Mouse (Mus musculus): ENCODE data around the gene Ifnl2. TPM values are rescaled to one million over a fixed set of nuclear protein-coding genes. Genes with fewer than 3 reads are reported as not detected.
"Not testable (repeated sequence)": the region's sequence is repeated elsewhere in the genome, so short reads cannot be mapped to it uniquely, and the experiment has no call there.

Gene Ifnl2
- not detected in 2 replicates for polyA plus RNA-seq (2015; fragmentation: Nextera tagmentation; extraction: Ambion mirVana)

DNA sequence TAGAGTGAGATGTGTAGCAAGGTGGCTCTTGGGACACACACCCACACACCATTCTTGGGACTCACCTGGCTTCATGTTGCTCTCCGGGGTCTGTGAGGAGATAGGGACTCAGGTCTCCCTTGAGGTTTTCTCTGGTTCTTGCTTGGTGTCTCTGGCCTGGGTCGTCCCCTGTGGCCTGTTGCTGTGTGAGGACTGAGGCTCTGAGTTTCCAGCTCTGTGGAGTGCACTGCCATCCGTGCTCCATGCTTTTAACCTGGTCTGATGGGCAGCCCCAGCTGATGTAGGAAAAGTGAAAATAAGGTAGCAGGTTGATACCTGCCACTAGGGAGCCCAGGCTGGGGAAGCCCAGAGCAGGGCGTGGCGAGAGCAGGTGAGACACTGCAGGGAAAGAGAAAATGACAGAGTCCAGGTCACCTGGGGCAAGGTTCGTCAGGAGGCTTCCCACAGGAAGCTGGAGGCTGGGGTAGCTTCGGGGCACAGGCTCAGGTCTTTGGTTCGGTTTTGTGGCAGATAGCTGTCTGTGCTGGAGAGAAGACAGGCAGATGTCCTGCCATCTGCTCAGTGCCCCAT lies at the start of gene Ifnl2:
Gene Ifnl2, minus strand, starts transcription at position 51 of the 570 bp plus-strand sequence.
- 69% methylated on average over 8 of the region's 8 CpGs for WGBS
- H3K27me3 ChIP-seq (ENCODE audit: control insufficient read depth, insufficient read depth, low read depth, low read length); H3K9me3 ChIP-seq (replicated peaks; ENCODE audit: control insufficient read depth, low read length, poor library complexity, severe bottlenecking); ATAC-seq; H3K36me3 ChIP-seq (ENCODE audit: control insufficient read depth, insufficient read depth, low read length); H3K4me1 ChIP-seq (ENCODE audit: control insufficient read depth, insufficient read depth, low read length); H3K27ac ChIP-seq (ENCODE audit: low read length); H3K9ac ChIP-seq (ENCODE audit: low read depth, low read length); H3K4me3 ChIP-seq (ENCODE audit: low read depth, low read length); H3K4me2 ChIP-seq (ENCODE audit: low read length): not testable (repeated sequence)

DNA sequence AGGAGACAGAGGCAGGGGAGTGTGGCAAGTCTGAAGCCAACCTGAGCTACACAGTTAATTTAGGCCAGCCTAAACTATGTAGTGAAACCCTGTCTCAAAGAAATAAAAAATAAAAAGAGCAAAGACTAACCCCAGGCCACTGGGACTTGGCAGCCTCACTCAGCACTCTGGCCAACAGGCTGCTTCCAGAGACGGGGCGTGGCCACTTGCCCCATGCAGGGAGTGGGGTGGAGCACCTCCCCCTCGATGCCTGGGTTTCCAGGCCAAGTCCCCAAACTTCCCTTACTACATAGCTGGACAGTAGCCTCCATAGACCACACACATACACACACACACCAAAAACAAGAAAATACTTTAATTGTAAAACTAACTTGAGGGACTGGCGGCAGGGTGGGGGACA lies 48.2 kb upstream of the Ifnl2 start:
- Histone ChIP-seq H3K27me3 (ENCODE audit: control insufficient read depth, insufficient read depth, low read depth, low read length) (no peaks in the 10 kb centered on the region), H3K9me3 (replicated peaks; ENCODE audit: control insufficient read depth, low read length, poor library complexity, severe bottlenecking) (no peaks in the 10 kb centered on the region), H3K9ac (ENCODE audit: low read depth, low read length) (no peak overlapping the region), H3K4me3 (ENCODE audit: low read depth, low read length) (no peak overlapping the region), H3K4me1 (ENCODE audit: control insufficient read depth, insufficient read depth, low read length) (no peaks in the 10 kb centered on the region), H3K4me2 (ENCODE audit: low read length) (no peak overlapping the region), H3K27ac (ENCODE audit: low read length) (no peak overlapping the region), H3K36me3 (ENCODE audit: control insufficient read depth, insufficient read depth, low read length) (peaks cover 6% of the 10 kb centered on the region; the same call in 1 of the 2 replicates)
- ATAC-seq = no peak
- WGBS = 64% methylated on average over 4 of the region's 4 CpGs

DNA sequence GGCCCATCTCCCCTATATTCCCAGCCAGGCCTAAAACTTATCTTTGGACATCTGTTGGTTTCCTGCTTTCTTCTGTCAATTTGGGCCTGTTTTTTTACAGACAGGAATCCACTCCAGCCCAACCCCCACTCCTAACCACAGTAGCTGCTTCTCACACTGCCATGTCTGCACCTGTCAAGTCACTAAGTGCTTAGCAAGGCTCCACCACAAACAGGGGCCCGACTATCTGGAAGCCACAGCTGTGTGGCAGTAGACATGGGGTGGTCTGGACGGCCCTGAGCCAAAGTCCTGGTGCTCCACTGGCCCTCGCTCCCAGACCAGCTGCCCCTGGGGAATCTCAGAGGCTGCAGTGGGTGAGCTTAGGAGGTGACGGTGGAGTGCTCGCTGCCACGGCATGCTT lies 47.5 kb upstream of the Ifnl2 start:
- Histone ChIP-seq H3K4me1 (ENCODE audit: control insufficient read depth, insufficient read depth, low read length) (no peaks in the 10 kb centered on the region), H3K9me3 (replicated peaks; ENCODE audit: control insufficient read depth, low read length, poor library complexity, severe bottlenecking) (no peaks in the 10 kb centered on the region)
- 91% methylated on average over 6 of the region's 6 CpGs for WGBS

DNA sequence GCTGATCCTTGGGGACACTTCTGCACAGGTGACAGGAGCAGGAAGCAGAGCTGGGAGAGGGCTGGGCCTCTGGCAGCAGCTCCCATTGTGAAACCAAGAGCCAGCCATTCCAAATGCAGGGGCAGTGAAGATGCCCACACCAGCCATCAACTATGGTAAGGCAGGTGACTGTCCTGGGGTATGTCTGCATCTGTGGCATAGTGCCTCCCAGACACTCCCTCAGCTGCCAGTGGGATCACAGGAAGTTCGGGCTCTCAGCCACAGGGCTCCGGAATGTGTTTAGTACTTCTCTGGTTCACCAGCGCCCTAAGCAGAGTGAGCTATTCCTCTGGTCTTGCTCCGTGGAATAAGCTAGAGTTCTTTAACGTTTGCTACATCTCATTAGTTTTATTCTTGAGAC lies 46.8 kb upstream of the Ifnl2 start:
- H3K27ac ChIP-seq (ENCODE audit: low read length) = no peak overlapping the region
- 76% methylated on average over 5 of the region's 5 CpGs for WGBS

More for the DNA sequence above, 47.5 kb upstream of the Ifnl2 start:
- no peaks in the 10 kb centered on the region for H3K27me3 ChIP-seq (ENCODE audit: control insufficient read depth, insufficient read depth, low read depth, low read length)
- no peak overlapping the region for H3K27ac ChIP-seq (ENCODE audit: low read length)
- no peak overlapping the region for H3K9ac ChIP-seq (ENCODE audit: low read depth, low read length)
- peaks cover 6% of the 10 kb centered on the region; the same call in 1 of the 2 replicates for H3K36me3 ChIP-seq (ENCODE audit: control insufficient read depth, insufficient read depth, low read length)
- ATAC-seq = no peak
- H3K4me2 ChIP-seq (ENCODE audit: low read length) = no peak overlapping the region
- no peak overlapping the region for H3K4me3 ChIP-seq (ENCODE audit: low read depth, low read length)

DNA sequence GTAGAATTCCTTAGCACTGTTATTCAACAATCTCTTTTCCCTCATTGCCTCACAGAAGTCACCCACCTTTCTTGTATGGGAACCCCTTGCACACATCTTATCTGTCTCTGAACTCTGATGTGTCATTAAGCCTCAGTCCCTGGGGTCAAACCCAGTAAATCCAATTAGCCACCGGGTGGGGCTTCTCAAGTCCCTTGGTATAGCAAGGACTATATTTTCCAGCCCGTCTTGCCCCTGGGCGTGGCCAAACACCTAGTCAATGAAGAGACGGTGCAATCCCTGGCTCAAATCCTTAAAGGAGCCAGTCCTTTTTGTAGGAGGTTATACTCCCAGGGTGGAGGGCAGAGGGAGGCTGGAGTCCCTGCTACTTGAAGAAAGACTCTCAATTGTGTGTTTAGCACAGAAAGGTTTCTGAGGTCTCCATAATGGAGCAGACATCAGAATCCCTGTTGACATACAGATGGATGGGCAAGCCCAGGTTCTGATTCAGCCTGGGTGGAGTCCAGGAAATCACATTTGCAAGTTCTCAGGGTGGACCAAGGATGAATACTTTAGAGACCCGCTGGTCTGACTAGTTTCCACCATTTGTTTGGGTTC lies 45.8 kb upstream of the Ifnl2 start:
- Histone ChIP-seq H3K4me3 (ENCODE audit: low read depth, low read length) (no peak overlapping the region), H3K9me3 (replicated peaks; ENCODE audit: control insufficient read depth, low read length, poor library complexity, severe bottlenecking) (no peaks in the 10 kb centered on the region), H3K27me3 (ENCODE audit: control insufficient read depth, insufficient read depth, low read depth, low read length) (no peaks in the 10 kb centered on the region), H3K9ac (ENCODE audit: low read depth, low read length) (no peak overlapping the region), H3K27ac (ENCODE audit: low read length) (no peak overlapping the region), H3K36me3 (ENCODE audit: control insufficient read depth, insufficient read depth, low read length) (peaks cover 6% of the 10 kb centered on the region; the same call in 1 of the 2 replicates), H3K4me1 (ENCODE audit: control insufficient read depth, insufficient read depth, low read length) (no peaks in the 10 kb centered on the region), H3K4me2 (ENCODE audit: low read length) (no peak overlapping the region)
- WGBS = 16% methylated on average over 5 of the region's 5 CpGs
- ATAC-seq = no peak

More for the DNA sequence above, 46.8 kb upstream of the Ifnl2 start:
- Histone ChIP-seq H3K4me2 (ENCODE audit: low read length) (no peak overlapping the region), H3K9ac (ENCODE audit: low read depth, low read length) (no peak overlapping the region), H3K27me3 (ENCODE audit: control insufficient read depth, insufficient read depth, low read depth, low read length) (no peaks in the 10 kb centered on the region), H3K4me3 (ENCODE audit: low read depth, low read length) (no peak overlapping the region), H3K36me3 (ENCODE audit: control insufficient read depth, insufficient read depth, low read length) (peaks cover 6% of the 10 kb centered on the region; the same call in 1 of the 2 replicates), H3K4me1 (ENCODE audit: control insufficient read depth, insufficient read depth, low read length) (no peaks in the 10 kb centered on the region), H3K9me3 (replicated peaks; ENCODE audit: control insufficient read depth, low read length, poor library complexity, severe bottlenecking) (no peaks in the 10 kb centered on the region)
- ATAC-seq = no peak

DNA sequence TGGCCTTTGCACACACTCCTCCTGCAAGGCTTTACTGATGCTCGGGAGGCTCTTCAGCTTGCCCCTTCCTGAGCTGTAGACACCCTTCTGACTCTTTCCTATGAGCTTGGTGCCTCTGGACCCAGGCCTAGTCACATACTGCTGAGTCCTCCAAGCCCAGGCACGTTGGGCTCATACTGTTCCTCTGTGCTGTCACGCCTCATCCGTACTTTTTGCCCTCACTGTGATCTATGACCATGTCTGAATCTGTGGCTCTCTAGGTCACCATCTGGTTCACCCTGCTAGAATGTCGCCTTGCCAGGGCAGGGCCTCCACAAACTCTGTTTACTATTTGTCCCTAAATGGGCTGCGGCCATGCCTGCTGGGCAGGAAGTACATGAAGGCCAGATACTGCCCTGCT lies 42.8 kb upstream of the Ifnl2 start:
- Histone ChIP-seq H3K4me1 (ENCODE audit: control insufficient read depth, insufficient read depth, low read length) (no peaks in the 10 kb centered on the region), H3K4me3 (ENCODE audit: low read depth, low read length) (no peak overlapping the region), H3K27ac (ENCODE audit: low read length) (no peak overlapping the region), H3K4me2 (ENCODE audit: low read length) (no peak overlapping the region), H3K27me3 (ENCODE audit: control insufficient read depth, insufficient read depth, low read depth, low read length) (no peaks in the 10 kb centered on the region), H3K9ac (ENCODE audit: low read depth, low read length) (no peak overlapping the region), H3K36me3 (ENCODE audit: control insufficient read depth, insufficient read depth, low read length) (no peaks in the 10 kb centered on the region), H3K9me3 (replicated peaks; ENCODE audit: control insufficient read depth, low read length, poor library complexity, severe bottlenecking) (no peaks in the 10 kb centered on the region)
- 93% methylated on average over 6 of the region's 6 CpGs for WGBS
- no peak for ATAC-seq

DNA sequence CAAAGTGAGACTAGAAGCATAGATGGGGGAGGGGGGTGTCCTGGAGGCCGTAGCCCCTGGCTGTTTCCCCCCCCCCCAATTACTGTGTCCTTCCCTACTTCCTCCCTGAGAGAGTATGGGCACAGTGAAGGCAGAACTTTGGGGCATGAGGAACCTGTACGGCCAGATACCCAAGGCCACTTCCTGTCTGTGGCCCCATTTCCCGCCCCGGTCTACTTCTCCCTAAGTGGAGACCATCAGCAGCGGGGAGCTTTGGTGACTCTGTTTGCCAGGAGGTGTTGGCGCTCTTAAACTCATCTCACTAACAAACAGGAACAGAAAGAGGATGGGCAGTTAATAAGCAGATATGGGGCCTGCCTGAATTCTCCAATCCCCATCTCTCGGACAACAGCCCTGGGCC lies 37.4 kb upstream of the Ifnl2 start:
- Histone ChIP-seq H3K4me2 (ENCODE audit: low read length) (no peak overlapping the region), H3K9ac (ENCODE audit: low read depth, low read length) (no peak overlapping the region), H3K9me3 (replicated peaks; ENCODE audit: control insufficient read depth, low read length, poor library complexity, severe bottlenecking) (no peaks in the 10 kb centered on the region), H3K36me3 (ENCODE audit: control insufficient read depth, insufficient read depth, low read length) (no peaks in the 10 kb centered on the region), H3K27me3 (ENCODE audit: control insufficient read depth, insufficient read depth, low read depth, low read length) (peaks cover 24% of the 10 kb centered on the region), H3K4me1 (ENCODE audit: control insufficient read depth, insufficient read depth, low read length) (peaks cover 15% of the 10 kb centered on the region; the same call in 1 of the 2 replicates), H3K4me3 (ENCODE audit: low read depth, low read length) (no peak overlapping the region), H3K27ac (ENCODE audit: low read length) (no peak overlapping the region)
- no peak for ATAC-seq
- whole genome bisulfite sequencing = 76% methylated on average over 6 of the region's 7 CpGs

DNA sequence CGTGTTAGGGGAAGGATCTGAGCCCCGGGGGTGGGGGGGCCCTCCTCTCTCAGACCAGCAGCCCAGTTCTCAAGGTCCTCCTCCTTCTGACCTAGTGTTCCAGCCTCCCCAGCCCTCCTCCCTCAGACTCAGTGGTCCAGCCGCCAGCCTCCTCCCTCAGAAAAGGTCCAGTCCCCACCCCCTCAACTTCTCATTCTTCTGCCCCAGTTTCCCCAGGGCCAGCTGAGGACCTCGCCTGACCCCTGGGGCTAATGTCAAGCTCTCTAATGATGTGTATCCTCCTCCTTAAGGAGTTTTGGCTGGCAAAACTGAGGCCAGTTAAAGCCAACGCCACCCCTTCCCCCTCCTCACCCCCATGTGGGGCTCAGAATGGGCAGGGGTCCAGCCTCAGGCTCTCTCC lies 36.9 kb upstream of the Ifnl2 start, which contains the start of gene Nccrp1:
Gene Nccrp1, minus strand, starts transcription at position 101 of the 400 bp plus-strand sequence.
- peak within 1 kb of the TSS; percentile 60; the same call in 1 of the 2 replicates for H3K9ac ChIP-seq (ENCODE audit: low read depth, low read length)
- 1% methylated on average over 5 of the region's 5 CpGs for WGBS

DNA sequence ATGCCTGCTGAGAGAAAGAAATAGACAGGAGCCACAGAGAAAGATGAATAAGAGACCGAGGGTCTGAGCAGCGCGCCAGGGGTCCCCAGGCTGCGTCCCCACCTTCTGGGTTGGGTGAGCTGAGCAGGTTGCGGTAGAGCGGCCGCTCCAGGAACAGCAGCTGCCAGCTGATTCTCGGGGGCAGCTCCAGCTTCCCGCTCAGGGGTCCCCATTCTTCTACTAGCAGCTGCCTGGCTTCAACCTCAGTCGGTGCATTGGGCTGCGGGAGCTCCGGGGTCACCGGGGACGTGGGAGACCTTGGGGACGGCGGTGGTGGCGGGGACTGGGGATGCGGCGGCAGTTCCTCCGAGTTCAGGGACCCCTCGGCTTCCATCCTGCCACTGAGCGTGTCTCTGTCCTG lies 36.4 kb upstream of the Ifnl2 start:
- H3K4me2 ChIP-seq (ENCODE audit: low read length) = peak overlapping the region; percentile 73
- no peak for ATAC-seq
- H3K27ac ChIP-seq (ENCODE audit: low read length) = no peak overlapping the region
- no peaks in the 10 kb centered on the region for H3K36me3 ChIP-seq (ENCODE audit: control insufficient read depth, insufficient read depth, low read length)
- H3K27me3 ChIP-seq (ENCODE audit: control insufficient read depth, insufficient read depth, low read depth, low read length) = peaks cover 24% of the 10 kb centered on the region
- H3K4me3 ChIP-seq (ENCODE audit: low read depth, low read length) = peak overlapping the region; percentile 37
- H3K9ac ChIP-seq (ENCODE audit: low read depth, low read length) = peak overlapping the region; percentile 60; the same call in 1 of the 2 replicates
- WGBS = 0% methylated on average over 22 of the region's 22 CpGs
- H3K9me3 ChIP-seq (replicated peaks; ENCODE audit: control insufficient read depth, low read length, poor library complexity, severe bottlenecking) = no peaks in the 10 kb centered on the region
- peaks cover 15% of the 10 kb centered on the region; the same call in 1 of the 2 replicates for H3K4me1 ChIP-seq (ENCODE audit: control insufficient read depth, insufficient read depth, low read length)

More for the DNA sequence above, 36.9 kb upstream of the Ifnl2 start, which contains the start of gene Nccrp1:
- H3K27me3 ChIP-seq (ENCODE audit: control insufficient read depth, insufficient read depth, low read depth, low read length) = peaks cover 24% of the 10 kb centered on the region
- H3K4me2 ChIP-seq (ENCODE audit: low read length) = peak within 1 kb of the TSS; percentile 73
- no peak for ATAC-seq
- H3K36me3 ChIP-seq (ENCODE audit: control insufficient read depth, insufficient read depth, low read length) = no peaks in the 10 kb centered on the region
- H3K4me3 ChIP-seq (ENCODE audit: low read depth, low read length) = peak within 1 kb of the TSS; percentile 37
- H3K9me3 ChIP-seq (replicated peaks; ENCODE audit: control insufficient read depth, low read length, poor library complexity, severe bottlenecking) = no peaks in the 10 kb centered on the region
- H3K27ac ChIP-seq (ENCODE audit: low read length) = no peak within 1 kb of the TSS
- peaks cover 15% of the 10 kb centered on the region; the same call in 1 of the 2 replicates for H3K4me1 ChIP-seq (ENCODE audit: control insufficient read depth, insufficient read depth, low read length)

All from midbrain, embryonic 16.5 days (tissue).